Mouse (Mus musculus): ENCODE measurements at regions not wholly inside any gene's neighbourhood (a gene's known extent, or its start where the extent isn't known, plus 50 kb on each side); places are given as distances from the start of the nearest gene placed in this dataset.

DNA sequence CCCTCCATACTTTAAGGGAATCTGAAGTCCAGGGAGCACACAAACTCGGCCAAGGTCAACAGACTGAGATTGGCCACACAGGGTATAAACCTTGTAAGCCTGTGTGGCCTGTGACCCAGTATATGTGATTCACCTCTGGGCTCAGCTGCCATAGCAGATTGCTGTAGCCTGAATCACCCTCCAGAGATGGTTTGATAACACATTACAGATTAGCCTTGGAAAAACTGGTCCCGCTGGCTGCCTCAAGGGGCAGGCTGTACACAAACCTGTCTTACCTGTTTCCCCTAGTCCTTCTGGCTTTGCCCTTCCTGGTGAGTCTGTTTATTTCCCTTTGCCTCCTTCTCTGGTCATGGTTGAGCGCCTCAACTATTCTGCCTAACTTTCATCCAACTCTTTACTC, 91.0 kb upstream of the Gm9972 start:
- TF ChIP-seq USF1 (IDR thresholded peaks at IDR 0.05; ENCODE audit: low read depth, low read length) (no peak), POLR2A (IDR thresholded peaks at IDR 0.05; ENCODE audit: control insufficient read depth in 1 of 2, insufficient read depth in 1 of 2, low read depth in 1 of 2, low read length in 2 of 2, poor library complexity in 1 of 2) (no peak), NRF1 (IDR thresholded peaks at IDR 0.05; ENCODE audit: insufficient read depth, low read depth, low read length, poor library complexity, severe bottlenecking) (no peak), SMC3 (IDR thresholded peaks at IDR 0.05; ENCODE audit: low read depth, low read length) (no peak), UBTF (IDR thresholded peaks at IDR 0.05; ENCODE audit: borderline replicate concordance, insufficient read depth, low read depth, low read length) (no peak), TAL1 (IDR thresholded peaks at IDR 0.05; ENCODE audit: low read length) (no peak)
